Mouse (Mus musculus) erythroblast, embryonic 14.5 days (primary cell): ENCODE data around the gene Atp5f1.

ENCODE experiments used
- GATA1 ChIP-seq: IDR thresholded peaks from 2 replicates; pipeline ENCODE4 v1.6.1; 2012; ENCODE audit warnings: low read length, inconsistent platforms, mixed read lengths
- TAL1 ChIP-seq: IDR thresholded peaks from 3 replicates; pipeline ENCODE4 v1.6.1; 2012; ENCODE audit warnings: low read length, inconsistent platforms, mixed read lengths

- TF ChIP-seq TAL1 (no peak), GATA1 (no peak)
These were observed 23.8 kb downstream of the Atp5f1 start for GRCm38 (mm10) chr3:105936111-105936510.
